Mouse (Mus musculus) cerebellum, postnatal 10 days (tissue): Measurements from ENCODE around the gene Rimklb.
"Not testable (repeated sequence)": the region's sequence is repeated elsewhere in the genome, so short reads cannot be mapped to it uniquely, and the experiment has no call there.

Source experiments
- DNase-seq, 2 experiments: peaks; one replicate each; pipeline ENCODE4 v3.0.0; 2021; ENCODE audit warnings: mixed read lengths in 2 of 2

The Rimklb gene

DNA sequence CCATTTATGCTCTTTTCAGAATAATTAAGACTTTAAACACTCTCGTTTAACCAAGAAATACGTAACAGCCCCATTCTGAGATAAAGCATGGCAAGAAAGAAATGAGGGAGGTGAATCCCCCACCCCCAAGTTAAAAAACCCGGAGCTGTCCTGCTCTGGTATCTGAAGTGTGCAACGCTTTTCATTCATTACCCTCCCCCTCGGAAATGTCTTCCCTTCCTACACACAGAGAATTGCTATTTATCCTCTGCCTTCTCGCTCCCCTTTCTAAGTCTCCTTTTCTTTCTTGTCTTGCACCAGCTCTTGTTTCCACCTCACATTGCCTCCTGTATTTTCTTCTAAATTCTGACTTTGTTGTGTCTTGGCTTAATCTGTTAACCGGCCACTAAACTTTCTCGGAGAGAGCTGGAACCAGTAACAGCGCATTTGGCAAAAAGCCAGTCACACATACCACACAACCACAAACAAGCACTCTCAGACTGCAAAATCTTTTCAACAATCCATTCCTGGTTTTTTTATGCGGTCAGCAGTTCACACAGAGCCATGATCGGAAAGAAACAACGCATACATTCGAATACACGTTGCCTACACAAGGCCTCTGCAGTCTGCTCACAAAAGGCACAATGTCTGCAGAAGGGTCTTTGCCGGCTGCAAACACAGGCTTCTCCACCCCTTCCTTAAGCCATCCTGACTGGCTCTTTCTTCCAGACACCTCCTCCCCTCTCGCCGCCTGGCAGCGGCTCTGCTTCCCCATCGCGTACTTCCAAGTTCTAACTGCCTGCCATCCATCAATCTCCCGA, 3.3 kb downstream of the Rimklb start:
- DNase-seq, result peak; percentile 57 to 71

DNA sequence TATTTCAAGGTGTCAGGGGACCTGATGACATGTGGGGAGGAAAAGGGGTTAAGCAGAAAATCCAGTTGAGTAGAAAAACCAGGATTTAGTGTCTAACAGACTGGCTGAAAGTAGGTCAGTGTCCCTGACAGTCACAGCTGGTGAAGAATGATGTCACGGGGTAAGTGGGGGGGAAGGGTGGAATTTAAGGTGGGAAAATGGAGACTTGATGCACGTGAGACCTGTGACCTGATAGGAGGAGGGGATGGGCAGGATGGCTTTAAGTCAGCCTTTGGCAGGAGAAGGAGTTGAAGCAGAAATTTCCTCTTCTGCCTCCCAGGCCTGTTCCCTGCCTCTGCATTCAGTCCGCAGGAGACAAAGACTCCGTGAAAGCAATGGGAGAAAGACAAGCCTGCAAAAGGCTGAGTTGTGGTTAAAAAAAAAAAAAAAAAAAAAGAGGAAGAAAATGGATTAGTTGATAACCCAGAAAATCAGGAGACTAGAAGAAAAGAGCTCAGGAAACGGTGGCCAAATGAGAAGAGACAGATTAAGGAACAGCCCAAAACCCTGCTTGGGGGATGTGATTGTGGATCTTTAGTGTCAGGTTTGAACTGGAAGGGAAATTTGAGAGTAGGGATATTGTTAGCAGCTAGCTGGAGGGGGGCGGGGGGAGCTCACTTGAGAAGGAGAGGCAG, 4.6 kb downstream of the Rimklb start:
- peak in 1 of 2 experiments; percentile 43 for DNase-seq

DNA sequence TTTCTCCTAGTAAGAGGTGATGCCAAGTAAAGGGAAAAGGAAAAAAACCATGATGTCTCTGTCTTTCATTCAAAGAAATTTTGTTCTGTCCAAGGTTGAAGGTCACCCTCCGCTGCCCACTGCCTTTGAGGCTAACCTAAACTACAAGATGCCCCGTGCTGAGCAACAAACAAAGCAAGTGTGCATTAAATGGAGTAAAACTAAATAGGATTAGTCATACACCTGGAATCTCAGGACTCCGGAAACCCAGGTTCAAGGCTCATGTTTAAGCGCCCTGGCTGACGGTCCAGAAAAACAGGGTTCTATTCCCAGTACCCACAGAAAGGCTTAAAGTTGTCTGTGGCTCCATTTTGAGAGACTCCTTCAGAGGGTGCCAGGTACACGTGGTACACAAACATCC, 6.1 kb downstream of the Rimklb start:
- DNase-seq, result no peak

DNA sequence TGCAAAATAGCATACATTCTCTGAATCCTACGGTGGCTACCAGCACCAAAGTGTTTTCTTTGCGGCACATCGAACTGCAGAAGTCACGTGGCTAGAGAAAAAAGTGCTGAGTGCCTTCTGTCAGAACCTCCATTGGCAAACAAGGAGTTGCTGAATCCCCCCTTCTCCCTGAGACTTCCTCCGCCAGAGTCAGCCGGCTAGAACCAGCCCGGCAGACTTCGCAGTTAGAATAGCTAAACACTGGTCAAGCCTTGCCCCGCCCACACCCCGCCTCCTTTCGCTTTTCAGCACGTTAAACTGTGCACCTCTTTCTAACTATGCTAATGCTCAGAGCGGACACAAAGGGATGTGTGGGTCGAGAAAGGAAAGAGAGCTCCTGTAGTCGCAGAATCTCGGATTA, 7.0 kb downstream of the Rimklb start:
- DNase-seq, result peak; percentile 85 to 86

DNA sequence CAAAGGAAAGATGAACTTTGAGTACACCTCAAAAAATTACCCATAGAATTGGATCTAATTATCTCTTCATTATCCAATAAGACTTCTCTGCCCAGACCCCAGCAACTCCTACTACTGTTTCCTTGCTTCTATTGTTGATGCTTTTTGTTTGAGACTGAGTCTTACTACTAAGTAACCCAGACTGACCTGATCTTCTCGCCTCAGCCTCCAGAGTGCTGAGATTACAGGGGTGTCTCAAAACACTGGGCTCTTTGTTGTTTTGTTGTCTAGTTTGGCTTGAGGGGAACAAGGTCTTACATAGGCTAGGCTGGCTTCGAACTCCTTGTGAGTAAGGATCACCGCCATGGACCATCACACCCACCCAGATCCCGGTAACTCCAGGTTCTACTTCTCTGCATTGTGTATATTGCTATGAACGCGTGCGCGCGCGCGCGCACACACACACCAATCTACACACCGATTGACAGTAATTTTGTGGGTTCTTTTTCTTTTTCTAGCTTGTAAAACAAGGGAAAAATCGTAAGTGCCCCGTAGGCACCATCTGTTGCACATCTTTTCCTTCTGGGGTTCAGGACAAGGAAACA, 7.5 kb downstream of the Rimklb start:
- DNase-seq, result no peak

DNA sequence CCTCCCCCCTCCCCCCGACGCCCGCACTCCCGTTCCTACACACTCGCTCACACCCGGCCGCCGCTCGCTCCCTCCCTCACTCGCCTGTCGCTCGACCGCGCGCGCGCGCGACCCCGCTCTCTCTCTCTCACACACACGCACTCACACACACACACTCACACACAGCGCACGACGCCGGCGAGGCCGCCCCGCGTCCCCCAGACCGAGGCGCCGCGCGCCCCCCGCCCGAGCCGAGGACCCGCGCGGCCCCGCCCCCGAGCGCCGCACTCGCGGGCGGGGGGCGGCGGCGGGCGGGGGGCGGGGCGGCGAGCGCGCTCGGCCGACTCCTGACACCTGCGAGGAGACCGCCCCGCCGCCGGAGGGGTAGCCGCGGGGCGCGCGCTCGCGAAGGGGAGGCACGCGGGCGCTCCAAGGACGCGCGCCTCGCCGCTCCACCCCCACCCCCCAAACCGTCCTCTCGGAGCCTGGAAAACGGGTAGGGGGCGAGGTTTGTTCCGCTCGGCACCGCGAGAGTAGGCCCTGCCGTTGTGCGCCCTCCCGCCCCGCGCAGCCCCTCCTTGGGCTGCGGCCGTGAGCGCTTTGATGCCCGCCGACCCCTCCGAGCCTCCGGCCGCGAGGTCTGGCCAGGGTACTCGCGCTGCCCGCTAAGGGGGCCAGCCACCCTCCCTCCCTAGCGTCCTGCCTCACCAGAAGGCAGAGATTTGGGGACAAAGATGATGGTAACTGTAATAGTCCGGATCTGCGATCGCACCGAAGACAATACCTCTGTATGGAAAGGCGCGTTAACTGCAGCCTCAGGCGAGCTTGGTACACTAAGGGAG, 12.1 kb downstream of the Rimklb start:
- DNase-seq, result peak; percentile 90 to 94

DNA sequence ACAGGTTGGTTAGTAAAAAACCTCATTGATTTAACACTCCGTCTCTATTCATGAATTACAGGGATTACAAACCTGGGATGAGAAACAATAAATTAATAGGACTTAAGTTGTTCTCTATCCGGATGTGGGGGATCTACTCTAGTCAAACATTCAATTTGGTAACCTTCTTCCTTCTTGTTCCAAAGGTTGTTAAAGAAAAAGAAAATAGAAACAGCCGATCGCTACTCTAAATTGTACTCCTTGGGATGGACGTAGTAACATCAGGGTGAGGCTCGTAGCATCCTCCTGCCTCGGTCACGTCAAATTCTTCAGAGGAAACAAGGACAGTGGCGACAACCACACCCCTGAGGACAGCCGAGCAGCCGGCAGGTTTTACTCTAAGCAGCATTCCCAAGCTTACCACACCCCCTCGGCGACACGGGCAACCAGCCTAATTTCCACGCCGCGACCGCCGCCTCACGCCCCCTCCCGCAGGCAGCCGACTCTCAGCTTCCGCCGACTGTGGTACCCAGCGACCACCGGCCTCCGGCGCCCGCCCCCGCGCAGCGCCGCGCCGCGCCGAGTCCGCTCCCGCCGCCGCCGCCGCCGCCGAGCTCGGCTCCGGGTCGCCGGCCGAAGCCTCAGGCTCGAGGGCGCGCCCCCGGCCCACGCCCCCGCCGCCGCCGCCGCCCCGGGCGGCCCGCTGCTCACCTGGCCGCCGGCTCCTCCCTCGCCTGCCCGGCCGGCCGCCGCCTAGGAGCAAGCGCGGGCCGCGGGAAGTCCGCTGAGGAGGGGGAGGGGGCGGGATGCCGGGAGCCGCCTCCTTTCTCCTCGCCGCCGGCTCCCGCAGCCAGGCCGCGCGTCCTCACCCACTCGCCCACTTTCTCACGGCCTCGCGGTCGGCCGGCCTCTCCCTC, 12.9 kb downstream of the Rimklb start:
- DNase-seq, result peak; percentile 85 to 87

DNA sequence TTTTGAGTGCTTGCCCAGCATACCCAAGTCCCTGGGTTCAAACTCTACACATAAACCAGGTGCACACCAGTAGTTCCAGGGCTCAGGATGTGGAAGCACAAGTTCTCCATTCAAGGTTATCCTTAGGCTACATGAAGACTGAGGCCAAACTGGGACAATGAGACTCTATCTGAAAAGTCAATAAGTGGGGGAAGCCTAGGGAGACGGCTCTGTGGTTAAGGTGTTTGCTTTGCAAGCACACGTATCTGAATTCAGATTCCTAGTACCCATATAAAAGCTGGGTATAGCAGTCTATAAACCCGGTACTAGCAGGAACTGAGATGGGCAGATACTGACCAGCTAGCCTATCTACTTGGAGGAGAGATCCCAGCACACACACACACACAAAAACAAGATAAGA, 20.5 kb downstream of the Rimklb start:
- no peak for DNase-seq

DNA sequence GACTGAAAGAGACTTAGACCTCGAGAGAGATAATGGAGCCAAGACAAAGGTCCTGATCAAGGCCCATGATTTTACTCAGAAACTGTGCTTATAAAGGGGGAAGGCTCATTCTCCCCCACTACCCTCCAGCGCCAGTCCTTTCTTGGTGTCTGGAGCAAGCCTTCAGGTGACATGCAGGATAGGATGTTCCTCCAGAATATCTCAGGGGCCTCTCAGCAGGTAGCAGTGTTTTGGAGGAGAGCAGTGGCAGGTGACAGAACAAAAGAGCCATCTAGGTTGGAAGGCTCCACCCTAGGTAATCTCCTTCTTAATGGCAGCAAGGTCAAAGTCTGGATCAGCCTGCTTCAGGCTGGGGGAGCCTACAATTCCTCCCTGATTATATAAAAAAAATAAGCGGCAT, 27.1 kb downstream of the Rimklb start:
- not testable (repeated sequence) for DNase-seq

DNA sequence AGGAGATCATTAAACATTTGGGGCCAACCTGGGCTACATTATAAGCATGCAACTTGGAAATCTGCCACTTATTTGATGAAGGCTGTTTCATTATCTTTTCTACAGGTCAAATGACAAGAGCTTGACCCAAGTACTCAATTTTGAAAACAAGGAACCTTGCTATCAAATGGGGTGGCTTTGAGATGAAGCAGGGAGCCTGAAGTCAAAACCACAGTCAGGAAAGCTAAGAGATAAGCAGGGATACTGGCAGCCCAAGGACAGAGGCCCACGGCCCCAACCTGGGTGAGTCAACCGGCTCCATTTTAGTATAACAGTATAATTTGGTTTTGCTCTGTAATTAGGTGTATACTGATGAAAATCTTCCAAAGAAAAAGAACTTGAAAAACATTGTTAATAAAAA, 28.3 kb downstream of the Rimklb start:
- DNase-seq, result no peak

DNA sequence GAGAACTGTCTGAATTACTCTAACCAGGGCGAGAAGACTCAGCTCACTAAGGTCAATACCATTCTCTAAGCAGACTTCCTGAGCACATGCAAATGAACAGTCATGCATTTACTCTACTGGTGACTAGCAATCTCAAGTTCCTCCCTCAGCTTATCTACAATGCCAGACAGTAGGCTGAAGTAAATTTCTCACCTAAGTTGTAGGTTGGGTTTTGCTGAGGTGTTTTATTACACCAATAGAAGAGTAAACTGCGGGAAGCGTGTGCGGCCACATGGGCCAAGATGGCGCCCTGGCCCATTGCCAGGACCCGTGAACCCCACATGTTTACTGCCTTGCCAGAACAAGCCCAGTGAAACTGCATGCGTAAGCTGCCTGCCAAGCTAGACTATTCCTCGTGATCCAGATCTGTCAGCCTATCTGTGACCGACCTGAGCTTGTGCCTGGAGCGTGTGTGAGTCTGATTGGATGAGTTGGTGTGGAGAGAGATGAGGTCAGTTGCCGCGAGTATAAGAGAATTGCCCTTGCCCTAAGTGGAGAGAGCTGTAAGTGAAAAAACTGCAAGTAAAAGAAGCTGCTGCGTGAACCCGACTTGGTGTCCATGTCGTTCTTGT, 29.4 kb downstream of the Rimklb start:
- DNase-seq, result peak; percentile 25 to 31

DNA sequence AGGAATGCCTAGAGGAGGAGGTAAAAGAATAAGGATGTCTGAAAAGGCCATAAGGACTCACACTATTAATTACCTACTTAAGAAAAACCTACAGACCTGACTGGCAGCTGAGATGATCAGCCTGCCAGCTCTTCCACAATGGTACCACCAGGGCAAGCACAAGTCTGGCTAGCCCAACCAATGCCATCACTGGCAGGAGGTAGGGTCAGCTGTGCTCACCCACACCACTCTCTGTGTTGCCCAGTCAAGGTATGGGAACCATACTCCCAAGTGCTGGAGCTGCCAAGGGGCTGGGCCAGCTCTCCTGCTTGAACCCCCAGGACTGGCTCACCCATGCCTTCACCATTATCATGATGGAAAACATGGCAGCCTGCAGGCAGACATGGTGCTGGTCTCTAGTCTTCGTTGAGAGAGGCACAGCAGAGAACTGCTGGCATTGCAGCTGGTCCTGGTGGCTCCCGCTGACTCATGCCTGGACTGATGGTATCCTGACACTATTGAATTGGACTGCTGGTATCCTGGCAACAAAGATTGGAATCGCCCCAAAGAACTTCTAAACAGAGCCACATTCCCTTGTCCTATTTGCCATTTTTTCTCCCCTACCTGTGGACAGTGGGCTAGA, 32.4 kb downstream of the Rimklb start:
- peak; percentile 12 to 30 for DNase-seq

DNA sequence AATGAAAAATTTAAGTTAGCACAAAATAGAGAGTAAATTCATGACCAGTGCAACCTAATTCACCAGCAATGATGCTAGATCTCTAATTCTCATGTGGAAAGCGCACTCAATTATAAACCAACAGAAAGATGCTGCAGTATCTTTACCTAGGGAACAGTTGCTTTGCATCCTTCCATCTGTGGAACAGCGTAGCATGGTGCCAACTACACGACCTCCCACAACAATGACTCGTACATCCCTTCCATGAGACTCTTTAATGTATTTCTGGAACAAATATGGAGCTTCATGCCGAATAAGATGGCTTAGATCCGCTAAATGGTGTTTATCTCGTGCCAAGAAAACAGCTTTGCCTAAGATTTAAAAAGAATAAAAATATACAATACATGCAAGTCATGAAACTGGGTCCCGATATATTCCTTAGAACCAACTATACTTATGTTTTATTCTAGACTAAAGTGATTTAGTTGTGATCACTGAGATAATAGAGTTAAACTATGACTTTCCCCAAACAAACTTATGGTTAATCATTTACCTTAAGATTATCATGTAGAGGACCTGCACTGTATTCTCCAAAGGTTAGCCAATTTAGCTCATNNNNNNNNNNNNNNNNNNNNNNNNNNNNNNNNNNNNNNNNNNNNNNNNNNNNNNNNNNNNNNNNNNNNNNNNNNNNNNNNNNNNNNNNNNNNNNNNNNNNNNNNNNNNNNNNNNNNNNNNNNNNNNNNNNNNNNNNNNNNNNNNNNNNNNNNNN, 39.4 kb downstream of the Rimklb start:
- DNase-seq, result no peak

DNA sequence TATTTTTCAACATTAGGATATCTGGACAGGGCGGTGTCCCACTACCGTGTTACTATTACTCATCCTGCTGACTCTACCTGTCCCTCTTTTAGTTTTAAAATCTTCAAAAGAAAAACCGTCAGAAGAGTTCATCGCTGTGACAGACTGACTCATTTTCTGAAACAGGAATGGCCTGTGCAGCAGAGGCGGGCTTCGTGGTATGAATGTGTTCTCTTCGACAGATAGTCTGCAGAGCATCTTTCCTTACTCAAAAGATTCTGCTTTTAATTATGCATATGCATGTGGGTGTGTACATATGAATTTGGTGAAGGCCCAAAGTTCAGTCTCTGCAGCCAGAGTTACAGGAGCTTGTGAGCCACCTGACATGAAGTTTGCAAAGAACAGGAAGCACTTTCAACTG, 50.7 kb downstream of the Rimklb start:
- DNase-seq, result no peak

DNA sequence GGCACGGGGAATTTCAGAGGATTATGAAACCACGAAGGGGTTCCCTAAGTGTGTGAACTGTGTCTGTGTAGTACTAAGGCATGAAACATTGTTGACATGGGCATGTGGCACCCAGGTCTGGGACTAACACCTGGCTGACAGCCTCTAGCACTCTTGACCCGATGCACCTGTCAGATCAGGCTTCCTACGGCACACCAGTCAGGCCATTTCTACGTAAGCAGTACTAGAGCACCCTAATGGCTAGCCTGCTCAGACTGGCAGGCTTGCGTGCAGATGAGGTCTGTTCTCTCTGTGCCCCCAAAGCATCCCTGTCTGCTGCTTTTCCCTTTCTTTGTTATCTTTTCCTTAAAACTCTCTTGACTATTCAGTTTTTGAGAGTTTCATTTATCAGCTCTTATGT, 53.3 kb downstream of the Rimklb start:
- no peak for DNase-seq

DNA sequence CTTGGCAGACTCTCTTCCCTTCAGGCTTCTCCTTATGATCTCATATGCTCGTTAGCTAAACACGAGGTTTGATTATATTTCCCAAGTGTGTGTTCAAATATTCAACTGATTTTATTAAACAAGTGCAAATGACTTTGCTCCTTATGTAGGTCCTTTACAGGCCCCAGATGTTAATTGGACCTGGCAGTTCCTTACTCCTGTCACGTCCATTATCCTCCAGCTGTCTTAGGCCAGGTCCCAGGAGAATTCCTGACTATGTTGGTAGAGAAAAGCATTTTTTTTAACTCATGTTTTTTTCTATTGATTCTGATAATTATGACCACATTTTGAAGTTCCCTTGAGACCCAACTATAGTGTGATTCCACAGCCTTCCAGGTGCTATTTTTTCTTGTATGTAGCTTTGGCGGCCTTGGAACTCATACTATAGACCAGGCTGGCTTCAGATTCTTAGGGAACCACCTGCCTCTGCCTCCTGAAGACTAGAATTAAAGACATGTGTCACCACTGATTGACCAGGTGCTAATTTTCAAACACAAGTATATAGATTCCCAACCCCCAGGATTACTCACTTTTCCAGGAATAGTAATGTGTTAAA, 57.8 kb downstream of the Rimklb start:
- DNase-seq, result no peak

DNA sequence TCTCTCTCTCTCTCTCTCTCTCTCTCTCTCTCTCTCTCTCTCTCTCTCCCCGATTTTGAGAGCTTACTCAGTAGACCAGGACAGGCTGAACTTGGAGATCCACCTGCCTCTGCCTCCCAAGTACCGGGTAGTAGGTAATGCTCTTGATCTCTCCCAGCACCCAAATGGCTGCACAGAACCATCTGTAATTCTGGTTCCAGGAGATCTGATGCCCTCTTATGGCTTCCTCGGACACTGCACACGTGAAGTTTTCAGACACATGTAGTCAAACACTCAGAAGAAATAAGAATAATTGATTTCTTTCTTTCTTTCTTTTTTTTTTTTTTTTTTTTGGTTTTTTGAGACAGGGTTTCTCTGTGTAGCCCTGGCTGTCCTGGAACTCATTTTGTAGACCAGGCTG, 59.3 kb downstream of the Rimklb start:
- DNase-seq, result no peak

DNA sequence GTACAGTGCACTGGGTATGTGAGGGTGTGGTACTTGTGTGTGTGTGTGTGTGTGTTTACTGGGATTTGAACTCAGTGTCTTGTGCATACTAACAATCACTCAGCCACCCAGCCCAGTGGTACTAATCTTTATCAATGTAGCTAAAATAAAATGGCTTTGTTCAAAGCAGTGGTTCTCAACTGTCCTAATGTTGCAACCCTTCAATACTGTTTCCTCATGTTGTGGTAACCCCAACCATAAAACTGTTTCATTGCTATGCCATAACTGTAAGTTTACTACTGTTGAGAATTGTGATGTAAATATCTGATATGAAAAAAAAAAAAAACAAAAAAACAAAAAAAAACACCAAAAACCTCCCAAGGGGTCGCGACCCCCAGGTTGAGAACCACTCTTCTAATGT, 63.3 kb downstream of the Rimklb start:
- no peak for DNase-seq

DNA sequence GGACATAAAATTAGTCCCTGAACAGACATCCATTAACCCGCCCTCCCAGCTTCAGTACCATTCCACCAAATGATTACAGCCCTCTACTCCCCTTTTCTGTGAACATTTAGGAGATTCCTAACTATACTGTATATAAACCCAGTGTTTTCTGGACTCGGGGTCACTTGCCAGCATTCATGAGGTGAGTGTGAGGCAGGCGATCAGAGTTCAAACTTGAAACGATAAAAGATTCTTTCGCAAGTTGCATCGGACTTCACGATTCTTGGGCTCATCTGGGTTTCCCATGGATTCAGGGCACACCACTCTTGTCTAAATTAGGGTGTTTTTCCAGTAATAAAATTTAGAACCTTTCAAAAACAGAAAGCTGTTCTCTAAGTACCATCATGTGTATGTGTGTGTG, 71.1 kb downstream of the Rimklb start:
- DNase-seq, result no peak

DNA sequence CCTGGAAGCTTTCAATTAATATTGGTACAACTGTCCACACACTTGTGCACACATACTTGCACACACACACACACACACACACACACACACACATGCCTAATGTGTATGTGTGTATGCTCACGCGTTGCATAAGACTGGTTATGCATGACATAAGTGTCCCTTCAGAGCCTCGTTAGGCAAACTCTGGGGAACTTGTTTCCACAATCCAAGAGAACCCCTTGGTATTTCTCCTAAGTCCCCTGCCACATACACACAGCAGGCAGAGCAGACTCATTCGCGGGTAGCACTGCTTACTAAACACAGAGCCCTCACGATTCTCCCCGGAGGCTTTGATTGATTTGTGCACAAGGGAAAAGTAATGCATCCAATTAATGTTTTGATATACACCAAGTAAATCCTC, 81.5 kb downstream of the Rimklb start:
- no peak for DNase-seq
